Mouse (Mus musculus) heart, embryonic 14.5 days (tissue): ENCODE data around the gene Mgll. TPM values are rescaled to one million over a fixed set of nuclear protein-coding genes. Genes with fewer than 3 reads are reported as not detected.
A peak's percentile ranks its signal among the peaks of the same experiment; 100 is the strongest.

Experiments
- ATAC-seq: fragments of 200-750 bp; cut with Nextera tagmentation; 2 replicates; pipeline ENCODE4 v1.8.0; 2017; ENCODE audit warnings: low read depth, moderate TSS enrichment; ENCODE audit not compliant: insufficient number of reproducible peaks, insufficient read depth, low FRiP score
- H3K27ac ChIP-seq, 2 experiments: fragments of 200-500 bp in 1 of 2; fragments of 300-500 bp in 1 of 2; sonication (generic) in 1 of 2; replicated peaks in 1 of 2; 2 replicates each; pipeline ENCODE4 v1.5.1; 2012 to 2014; ENCODE audit warnings: low read depth in 2 of 2, low read length in 2 of 2, control low read depth in 1 of 2, mild to moderate bottlenecking in 1 of 2, mixed read lengths in 1 of 2; ENCODE audit not compliant: control insufficient read depth in 1 of 2, insufficient read depth in 1 of 2
- H3K27me3 ChIP-seq: fragments of 300-500 bp; sonication (generic); 2 replicates; pipeline ENCODE4 v1.6.1; 2014; ENCODE audit warnings: mild to moderate bottlenecking, low read length, control low read depth; ENCODE audit not compliant: control insufficient read depth, insufficient read depth
- H3K36me3 ChIP-seq: fragments of 300-500 bp; sonication (generic); 2 replicates; pipeline ENCODE4 v1.6.1; 2014; ENCODE audit warnings: mild to moderate bottlenecking, control low read depth, low read length, mixed read lengths; ENCODE audit not compliant: control insufficient read depth, insufficient read depth
- H3K4me1 ChIP-seq, 2 experiments: fragments of 200-500 bp in 1 of 2; fragments of 300-500 bp in 1 of 2; sonication (generic) in 1 of 2; 2 replicates each; pipeline ENCODE4 v1.6.1; 2012 to 2014; ENCODE audit warnings: low read length in 2 of 2, control low read depth in 1 of 2, mixed read lengths in 1 of 2; ENCODE audit not compliant: control insufficient read depth in 2 of 2, insufficient read depth in 2 of 2
- H3K4me2 ChIP-seq: fragments of 300-500 bp; sonication (generic); 2 replicates; pipeline ENCODE4 v1.6.1; 2014; ENCODE audit warnings: mild to moderate bottlenecking, low read length
- H3K4me3 ChIP-seq, 2 experiments: fragments of 200-500 bp in 1 of 2; fragments of 300-500 bp in 1 of 2; sonication (generic) in 1 of 2; 2 replicates each; pipeline ENCODE4 v1.5.1; 2012 to 2014; ENCODE audit warnings: low read length in 2 of 2, mild to moderate bottlenecking in 2 of 2, control low read depth in 1 of 2, low read depth in 1 of 2, moderate library complexity in 1 of 2; ENCODE audit not compliant: control insufficient read depth in 1 of 2, insufficient read depth in 1 of 2
- H3K9ac ChIP-seq: fragments of 300-500 bp; sonication (generic); 2 replicates; pipeline ENCODE4 v1.6.1; 2014; ENCODE audit warnings: mild to moderate bottlenecking, low read length
- H3K9me3 ChIP-seq: fragments of 300-500 bp; sonication (generic); 2 replicates; pipeline ENCODE4 v1.6.1; 2016; ENCODE audit warnings: low read length, control low read depth; ENCODE audit not compliant: control insufficient read depth
- WGBS: fragments of 180-500 bp; shearing (Covaris S2); extraction: QIAGEN DNeasy Blood & Tissue Kit; methylation state at CpG from one replicate; pipeline ENCODE4 v1.1.7; 2014; 5-methylcytosine and 5-hydroxymethylcytosine counted together
- polyA plus RNA-seq: library from polyadenylated mRNA; unstranded; fragments of >200 nt; fragmentation: Nextera tagmentation; extraction: Ambion mirVana; gene quantifications from 2 replicates; pipeline ENCODE4 v1.2.1, GENCODE M21; 2014

The Mgll gene
- polyA plus RNA-seq, 1 experiment from 2014 or later, result 28.7 TPM

- H3K27me3 ChIP-seq, result no peaks in the 10 kb centered on the region
- H3K4me2 ChIP-seq, result no peak overlapping the region
- 77% methylated on average over 14 of the region's 14 CpGs for WGBS
- H3K4me3 ChIP-seq, result no peak overlapping the region
- H3K9me3 ChIP-seq, result no peaks in the 10 kb centered on the region
- no peak for ATAC-seq
- H3K4me1 ChIP-seq, result peaks cover 7 to 9% of the 10 kb centered on the region in 2 experiments; a peak in 2 of 4 replicates
- no peaks in the 10 kb centered on the region for H3K36me3 ChIP-seq
- H3K9ac ChIP-seq, result no peak overlapping the region
- H3K27ac ChIP-seq, result no peak overlapping the region
Observed at GRCm38 (mm10) chr6:88794561-88794971, 70.4 kb downstream of the Mgll start.

- no peak overlapping the region for H3K27ac ChIP-seq
- no peaks in the 10 kb centered on the region for H3K9me3 ChIP-seq
- H3K36me3 ChIP-seq, result no peaks in the 10 kb centered on the region
- peaks cover 15 to 20% of the 10 kb centered on the region in 2 experiments; a peak in 3 of 4 replicates for H3K4me1 ChIP-seq
- H3K9ac ChIP-seq, result no peak overlapping the region
- H3K4me2 ChIP-seq, result no peak overlapping the region
- 81% methylated on average over 7 of the region's 7 CpGs for WGBS
- no peak overlapping the region for H3K4me3 ChIP-seq
- no peaks in the 10 kb centered on the region for H3K27me3 ChIP-seq
- ATAC-seq, result no peak
Observed at GRCm38 (mm10) chr6:88800191-88800590, 76.0 kb downstream of the Mgll start.

- H3K4me2 ChIP-seq, result no peak overlapping the region
- H3K9ac ChIP-seq, result no peak overlapping the region
- no peaks in the 10 kb centered on the region for H3K9me3 ChIP-seq
- H3K36me3 ChIP-seq, result no peaks in the 10 kb centered on the region
- peak overlapping the region in 1 of 2 experiments; percentile 20; a peak in 2 of 4 replicates for H3K27ac ChIP-seq
- H3K4me3 ChIP-seq, result no peak overlapping the region
- ATAC-seq, result 0 out of 2 replicates have a peak, but pooled peaks have one; percentile 20
- 8% methylated on average over 3 of the region's 3 CpGs for WGBS
- H3K27me3 ChIP-seq, result no peaks in the 10 kb centered on the region
- peaks cover 15 to 20% of the 10 kb centered on the region in 2 experiments; a peak in 3 of 4 replicates for H3K4me1 ChIP-seq
Observed at GRCm38 (mm10) chr6:88800735-88801134, 76.5 kb downstream of the Mgll start.

GRCm38 (mm10) chr6:88803051-88803450 is 78.8 kb downstream of the Mgll start:
- H3K36me3 ChIP-seq, result no peaks in the 10 kb centered on the region
- H3K27ac ChIP-seq, result no peak overlapping the region
- H3K9ac ChIP-seq, result no peak overlapping the region
- no peaks in the 10 kb centered on the region for H3K27me3 ChIP-seq
- WGBS, result 84% methylated on average over 7 of the region's 7 CpGs
- no peak overlapping the region for H3K4me2 ChIP-seq
- no peaks in the 10 kb centered on the region for H3K9me3 ChIP-seq
- ATAC-seq, result no peak
- H3K4me1 ChIP-seq, result peaks cover 15 to 20% of the 10 kb centered on the region in 2 experiments; a peak in 3 of 4 replicates
- no peak overlapping the region for H3K4me3 ChIP-seq

GRCm38 (mm10) chr6:88803957-88804695 is 79.9 kb downstream of the Mgll start:
- Histone ChIP-seq H3K9ac (no peak overlapping the region), H3K9me3 (no peaks in the 10 kb centered on the region), H3K4me2 (no peak overlapping the region), H3K27ac (peak overlapping the region in 1 of 2 experiments; percentile 20; a peak in 1 of 4 replicates), H3K4me3 (no peak overlapping the region), H3K27me3 (no peaks in the 10 kb centered on the region), H3K4me1 (peaks cover 17 to 20% of the 10 kb centered on the region in 2 experiments), H3K36me3 (no peaks in the 10 kb centered on the region)
- 32% methylated on average over 4 of the region's 4 CpGs for WGBS
- peak; percentile 54; the same call in 1 of the 2 replicates for ATAC-seq

- 85% methylated on average over 17 of the region's 17 CpGs for WGBS
- no peaks in the 10 kb centered on the region for H3K27me3 ChIP-seq
- H3K4me2 ChIP-seq, result no peak overlapping the region
- H3K9me3 ChIP-seq, result no peaks in the 10 kb centered on the region
- no peaks in the 10 kb centered on the region for H3K36me3 ChIP-seq
- H3K4me1 ChIP-seq, result peaks cover 24 to 25% of the 10 kb centered on the region in 2 experiments
- no peak overlapping the region for H3K4me3 ChIP-seq
- no peak overlapping the region for H3K9ac ChIP-seq
- H3K27ac ChIP-seq, result no peak overlapping the region
- no peak for ATAC-seq
Observed at GRCm38 (mm10) chr6:88804966-88805577, 80.9 kb downstream of the Mgll start.

GRCm38 (mm10) chr6:88809091-88810037 is 85.2 kb downstream of the Mgll start:
- H3K4me3 ChIP-seq, result no peak overlapping the region
- ATAC-seq, result peak; percentile 9; the same call in 1 of the 2 replicates
- H3K4me2 ChIP-seq, result no peak overlapping the region
- H3K36me3 ChIP-seq, result no peaks in the 10 kb centered on the region
- peaks cover 10 to 21% of the 10 kb centered on the region in 2 experiments for H3K4me1 ChIP-seq
- H3K27ac ChIP-seq, result no peak overlapping the region
- H3K27me3 ChIP-seq, result no peaks in the 10 kb centered on the region
- WGBS, result 49% methylated on average over 23 of the region's 23 CpGs
- no peak overlapping the region; the same call in 1 of the 2 replicates for H3K9ac ChIP-seq
- no peaks in the 10 kb centered on the region for H3K9me3 ChIP-seq
